Mouse (Mus musculus) hindbrain, embryonic 14.5 days (tissue): ENCODE data around the gene Sbp. TPM values are rescaled to one million over a fixed set of nuclear protein-coding genes. Genes with fewer than 3 reads are reported as not detected.

Source experiments
- ATAC-seq: fragments of 200-750 bp; cut with Nextera tagmentation; 2 replicates; pipeline ENCODE4 v1.8.0; 2017; ENCODE audit warnings: moderate number of reproducible peaks, mild to moderate bottlenecking, moderate TSS enrichment, moderate library complexity; ENCODE audit not compliant: low FRiP score
- DNase-seq: peaks from one replicate; pipeline ENCODE4 v3.0.0-alpha.2; 2015; ENCODE audit warnings: low spot score
- H3K27ac ChIP-seq: fragments of 300-500 bp; sonication (generic); 2 replicates; pipeline ENCODE4 v1.5.1; 2014; ENCODE audit warnings: mild to moderate bottlenecking, moderate library complexity
- H3K27me3 ChIP-seq: fragments of 300-500 bp; sonication (generic); 2 replicates; pipeline ENCODE4 v1.6.1; 2014; ENCODE audit warnings: mild to moderate bottlenecking, low read length, mixed read lengths; ENCODE audit not compliant: control insufficient read depth, insufficient read depth
- H3K36me3 ChIP-seq: fragments of 300-500 bp; sonication (generic); replicated peaks from 2 replicates; pipeline ENCODE4 v1.6.1; 2014; ENCODE audit not compliant: control insufficient read depth, insufficient read depth
- H3K4me1 ChIP-seq: fragments of 300-500 bp; sonication (generic); replicated peaks from 2 replicates; pipeline ENCODE4 v1.6.1; 2014; ENCODE audit warnings: antibody characterized with exemption, low read length, mixed read lengths; ENCODE audit not compliant: control insufficient read depth, insufficient read depth
- H3K4me2 ChIP-seq: fragments of 300-500 bp; sonication (generic); replicated peaks from 2 replicates; pipeline ENCODE4 v1.6.1; 2014; ENCODE audit warnings: mild to moderate bottlenecking, moderate library complexity
- H3K4me3 ChIP-seq: fragments of 300-500 bp; sonication (generic); replicated peaks from 2 replicates; pipeline ENCODE4 v1.5.1; 2014; ENCODE audit warnings: mild to moderate bottlenecking, low read length
- H3K9ac ChIP-seq: fragments of 300-500 bp; sonication (generic); 2 replicates; pipeline ENCODE4 v1.6.1; 2014
- H3K9me3 ChIP-seq: fragments of 300-500 bp; sonication (generic); 2 replicates; pipeline ENCODE4 v1.6.1; 2016; ENCODE audit warnings: low read length; ENCODE audit not compliant: control insufficient read depth
- WGBS: fragments of 180-500 bp; shearing (Covaris S2); extraction: QIAGEN DNeasy Blood & Tissue Kit; methylation state at CpG from one replicate; pipeline ENCODE4 v1.1.7; 2014; 5-methylcytosine and 5-hydroxymethylcytosine counted together
- polyA plus RNA-seq: library from polyadenylated mRNA; unstranded; fragments of >200 nt; fragmentation: Nextera tagmentation; extraction: Ambion mirVana; gene quantifications from 2 replicates; pipeline ENCODE4 v1.2.1, GENCODE M21; 2014

Gene Sbp
- polyA plus RNA-seq, 1 experiment from 2014 or later, result not detected

DNA sequence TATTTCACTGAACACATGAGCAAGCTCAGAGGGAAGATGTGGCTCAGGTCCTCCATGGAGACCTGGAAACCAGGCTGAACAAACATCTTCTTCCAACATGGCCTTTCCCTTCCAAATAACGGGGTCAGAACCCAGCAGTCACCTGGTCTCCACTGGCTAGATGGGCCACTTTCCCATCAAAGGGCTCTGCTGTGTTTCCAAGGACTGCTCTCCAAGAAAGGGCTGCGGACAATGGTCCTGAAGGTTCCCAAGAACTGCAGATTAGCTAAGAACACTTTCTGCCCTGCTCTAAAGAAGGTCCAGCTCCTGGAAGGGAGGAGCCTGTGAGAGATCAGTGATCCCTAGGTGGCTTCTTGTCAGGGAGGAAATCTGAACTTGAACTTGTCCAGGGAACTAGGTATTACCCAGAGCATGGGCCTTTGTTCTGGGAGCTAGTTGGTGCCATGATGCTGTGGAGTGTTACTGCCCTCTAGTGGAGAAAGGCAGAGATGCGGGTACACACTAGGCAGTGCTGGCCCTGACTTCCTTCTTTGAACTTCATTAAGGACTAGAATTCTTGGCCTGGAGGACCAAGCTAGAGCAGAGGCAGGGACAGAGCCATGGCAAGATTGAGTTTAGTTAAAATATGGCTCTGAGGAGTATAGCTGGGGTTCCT lies 18.7 kb downstream of the Sbp start:
- no peaks in the 10 kb centered on the region for H3K9me3 ChIP-seq

DNA sequence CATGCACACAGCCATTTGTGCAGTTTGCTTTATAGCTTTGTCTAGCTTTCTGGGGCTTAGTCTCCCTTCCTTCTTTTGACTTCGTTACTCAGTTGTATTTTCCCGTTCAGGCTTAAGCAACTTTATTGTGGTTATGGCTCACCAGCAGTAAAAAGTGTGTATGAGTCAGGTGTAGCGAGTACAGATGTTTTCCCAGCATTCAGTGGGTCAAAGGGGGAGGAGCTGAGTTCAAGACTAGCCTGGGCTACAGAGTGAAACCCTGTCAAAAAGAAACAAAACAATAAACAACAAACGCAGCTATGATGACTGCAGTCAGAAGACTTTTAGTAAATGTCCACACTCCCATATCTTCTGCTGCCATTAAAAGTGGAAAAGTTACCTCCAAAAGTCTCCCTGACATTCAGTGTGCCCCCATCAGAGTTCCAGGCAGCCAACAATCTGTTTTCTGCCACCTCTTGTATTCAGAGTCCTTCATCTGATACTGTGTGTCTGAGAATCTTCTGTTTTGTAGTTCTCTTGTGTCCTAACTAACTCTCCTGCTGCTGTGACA lies 20.2 kb downstream of the Sbp start:
- Histone ChIP-seq H3K27ac (no peak overlapping the region), H3K4me3 (no peak overlapping the region), H3K4me1 (no peaks in the 10 kb centered on the region), H3K36me3 (no peaks in the 10 kb centered on the region), H3K9me3 (no peaks in the 10 kb centered on the region), H3K4me2 (no peak overlapping the region), H3K27me3 (no peaks in the 10 kb centered on the region), H3K9ac (no peak overlapping the region)
- ATAC-seq, result no peak
- DNase-seq, result no peak
- WGBS, result 63% methylated on average over 4 of the region's 4 CpGs

More for the DNA sequence above, 18.7 kb downstream of the Sbp start:
- 38% methylated on average over 3 of the region's 3 CpGs for WGBS
- no peak overlapping the region for H3K4me2 ChIP-seq
- ATAC-seq, result peak; percentile 94
- no peak overlapping the region for H3K9ac ChIP-seq
- no peak overlapping the region for H3K27ac ChIP-seq
- no peaks in the 10 kb centered on the region for H3K36me3 ChIP-seq
- no peak overlapping the region for H3K4me3 ChIP-seq
- peak; percentile 91 for DNase-seq
- no peaks in the 10 kb centered on the region for H3K27me3 ChIP-seq
- H3K4me1 ChIP-seq, result no peaks in the 10 kb centered on the region

DNA sequence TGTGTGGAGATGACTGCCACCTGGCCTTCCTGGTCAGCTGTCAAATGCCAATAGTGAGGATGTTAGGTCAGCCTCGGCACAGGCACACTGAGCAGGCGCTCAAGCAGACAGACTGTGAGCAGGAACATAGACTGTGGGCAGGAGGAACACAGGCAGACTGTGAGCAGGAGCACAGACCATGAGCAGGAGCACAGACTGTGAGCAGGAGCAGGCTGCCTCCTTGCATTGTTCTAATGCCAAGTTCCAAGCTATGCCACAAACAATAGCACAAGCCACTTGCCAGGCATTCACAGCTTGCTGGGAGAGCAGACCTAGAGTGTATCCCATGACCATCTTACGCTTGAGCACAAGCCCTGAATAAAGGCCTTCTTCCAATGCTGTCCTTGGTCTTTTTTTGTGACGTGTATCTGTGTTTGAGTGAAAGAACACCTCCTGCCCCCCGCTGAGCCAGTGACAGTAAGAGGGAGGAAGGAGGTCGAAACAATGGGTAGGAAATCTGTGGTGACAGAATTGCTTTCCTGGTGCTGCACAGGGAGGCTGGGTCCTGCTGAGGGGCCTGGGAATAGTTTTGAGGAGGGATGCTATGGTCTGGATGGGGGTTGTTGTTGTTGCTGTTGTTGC lies 24.4 kb downstream of the Sbp start:
- whole genome bisulfite sequencing, result 22% methylated on average over 6 of the region's 6 CpGs
- H3K9me3 ChIP-seq, result no peaks in the 10 kb centered on the region
- ATAC-seq, result no peak

DNA sequence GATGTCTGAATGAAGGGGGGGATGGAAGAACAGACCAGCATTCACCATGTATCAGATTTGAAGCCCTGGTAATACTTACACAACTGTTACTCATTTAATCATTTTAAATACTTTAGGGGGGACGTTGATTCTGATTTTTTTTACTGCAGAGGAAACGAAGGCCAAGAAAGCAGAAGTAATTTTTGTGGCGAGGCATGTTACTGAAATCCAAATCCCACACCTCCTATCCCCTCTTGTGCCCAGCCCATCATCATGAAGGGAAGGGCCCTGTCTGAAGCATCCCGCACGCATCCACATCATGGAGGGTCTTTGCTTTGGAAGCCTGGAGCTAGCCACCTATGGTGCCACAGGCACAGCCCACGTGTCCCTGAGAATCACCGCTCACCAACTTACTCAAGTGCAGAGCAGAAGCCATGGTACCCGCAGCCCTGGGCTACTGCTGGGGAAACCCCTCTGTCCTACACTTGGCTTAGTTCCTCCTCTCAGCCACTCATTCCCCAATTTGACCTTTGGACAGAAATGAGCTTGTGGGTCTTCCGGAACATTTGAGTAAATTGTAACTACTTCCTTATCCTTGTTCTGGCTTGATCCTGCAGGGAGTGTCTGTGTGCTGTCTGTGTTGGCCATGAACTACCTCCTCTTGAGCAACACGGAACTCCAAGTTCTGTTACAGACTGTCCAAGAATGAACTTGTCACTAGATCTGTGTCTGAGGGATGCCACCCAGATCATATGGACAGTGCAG lies 25.4 kb downstream of the Sbp start:
- Histone ChIP-seq H3K4me3 (no peak overlapping the region), H3K27ac (no peak overlapping the region), H3K9ac (no peak overlapping the region), H3K36me3 (no peaks in the 10 kb centered on the region), H3K4me1 (no peaks in the 10 kb centered on the region), H3K4me2 (no peak overlapping the region), H3K9me3 (no peaks in the 10 kb centered on the region), H3K27me3 (no peaks in the 10 kb centered on the region)
- ATAC-seq (no peak), DNase-seq (no peak)
- WGBS, result 87% methylated on average over 10 of the region's 10 CpGs

More for the DNA sequence above, 24.4 kb downstream of the Sbp start:
- Histone ChIP-seq H3K27ac (no peak overlapping the region), H3K4me2 (no peak overlapping the region), H3K27me3 (no peaks in the 10 kb centered on the region), H3K4me3 (no peak overlapping the region), H3K4me1 (no peaks in the 10 kb centered on the region), H3K9ac (no peak overlapping the region), H3K36me3 (no peaks in the 10 kb centered on the region)
- no peak for DNase-seq

DNA sequence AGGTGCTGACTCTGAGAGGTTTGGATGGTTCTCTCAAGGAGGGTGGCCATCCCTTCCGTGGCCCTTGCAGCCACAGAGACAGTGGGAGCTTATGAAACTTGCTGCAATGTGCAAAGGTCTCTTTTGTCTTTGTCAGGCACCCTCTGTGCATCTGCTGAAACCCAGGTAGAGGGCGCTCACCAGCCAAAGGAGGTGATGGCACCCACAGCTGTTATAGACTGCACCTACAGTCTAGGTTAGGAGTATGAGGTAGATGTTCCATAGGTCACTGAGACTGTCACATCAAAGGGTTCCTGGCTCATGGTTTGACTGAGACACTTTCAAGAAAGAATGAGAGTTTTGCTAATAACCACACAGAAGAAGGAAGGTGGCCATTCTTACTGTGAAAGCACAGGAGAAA lies 27.3 kb downstream of the Sbp start:
- H3K4me2 ChIP-seq, result no peak overlapping the region
- H3K9me3 ChIP-seq, result no peaks in the 10 kb centered on the region
- no peak overlapping the region for H3K9ac ChIP-seq
- no peaks in the 10 kb centered on the region for H3K27me3 ChIP-seq
- no peaks in the 10 kb centered on the region for H3K36me3 ChIP-seq
- no peak overlapping the region for H3K27ac ChIP-seq
- no peak overlapping the region for H3K4me3 ChIP-seq
- DNase-seq (no peak), ATAC-seq (no peak)
- no peaks in the 10 kb centered on the region for H3K4me1 ChIP-seq
- WGBS, result 59% methylated on average over 2 of the region's 2 CpGs

DNA sequence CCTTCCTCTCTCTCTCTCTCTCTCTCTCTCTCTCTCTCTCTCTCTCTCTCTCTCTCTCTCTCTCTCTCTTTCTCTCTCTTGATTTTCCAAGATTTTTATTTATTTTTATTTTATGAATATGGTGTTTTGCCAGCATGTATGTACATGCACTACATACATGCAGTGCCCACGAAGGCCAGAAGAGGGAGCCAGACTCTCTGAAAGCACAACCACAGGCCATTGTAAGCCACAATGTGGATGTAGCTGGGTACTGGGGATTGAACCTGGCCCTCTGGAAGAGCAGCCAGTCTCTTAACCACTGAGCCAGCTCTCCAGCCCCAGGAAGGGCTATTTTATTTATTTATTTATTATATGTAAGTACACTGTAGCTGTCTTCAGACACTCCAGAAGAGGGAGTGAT lies 27.8 kb downstream of the Sbp start:
- DNase-seq (peak; percentile 76), ATAC-seq (no peak)
- Histone ChIP-seq H3K27ac (no peak overlapping the region), H3K4me3 (no peak overlapping the region), H3K4me2 (no peak overlapping the region), H3K4me1 (no peaks in the 10 kb centered on the region), H3K27me3 (no peaks in the 10 kb centered on the region), H3K9me3 (no peaks in the 10 kb centered on the region), H3K36me3 (no peaks in the 10 kb centered on the region), H3K9ac (no peak overlapping the region)
- 0% methylated on average over 1 of the region's 1 CpGs for WGBS

DNA sequence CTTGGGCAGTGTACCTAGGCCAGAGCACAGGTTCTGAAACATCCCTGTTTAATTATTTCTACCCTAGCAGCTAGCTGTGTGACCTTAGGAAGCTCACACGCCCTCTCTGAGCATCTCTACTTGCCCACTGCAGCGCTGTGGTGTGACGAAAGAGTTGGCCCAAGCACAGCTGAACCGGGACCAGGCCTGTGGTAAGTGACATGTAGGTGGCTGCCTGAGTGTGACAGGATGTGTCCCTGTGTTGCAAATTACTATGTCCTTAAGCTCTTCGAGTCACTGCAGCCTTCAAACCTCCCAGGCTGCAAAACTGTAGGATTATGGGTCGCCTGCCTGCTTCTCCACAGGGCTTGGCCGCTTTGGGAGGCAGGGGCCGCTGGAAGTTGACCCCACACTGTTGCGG lies 29.8 kb downstream of the Sbp start:
- WGBS, result 84% methylated on average over 9 of the region's 9 CpGs
- Histone ChIP-seq H3K36me3 (no peaks in the 10 kb centered on the region), H3K9me3 (no peaks in the 10 kb centered on the region), H3K27ac (no peak overlapping the region), H3K9ac (no peak overlapping the region), H3K27me3 (no peaks in the 10 kb centered on the region), H3K4me2 (no peak overlapping the region), H3K4me1 (no peaks in the 10 kb centered on the region), H3K4me3 (no peak overlapping the region)
- DNase-seq, result no peak
- no peak for ATAC-seq

DNA sequence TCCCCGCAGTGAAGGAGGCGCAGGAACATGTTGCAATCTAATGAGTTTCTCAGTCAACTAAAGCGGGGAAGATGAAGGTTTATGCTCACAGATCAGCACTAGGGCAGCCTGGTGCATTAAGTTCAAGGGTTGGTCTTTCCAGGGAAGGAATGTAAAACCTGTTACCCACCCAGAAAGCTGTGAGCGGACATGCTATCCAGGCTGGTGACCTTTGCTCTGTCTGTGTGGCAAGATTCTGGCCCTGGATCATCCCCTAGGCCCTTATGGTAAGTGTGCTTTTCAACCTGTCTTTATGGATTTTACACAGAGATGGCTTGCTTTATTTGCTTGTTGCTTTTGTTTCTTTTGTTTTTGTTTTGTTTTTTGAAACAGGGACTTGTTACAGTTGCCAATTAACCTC lies 35.2 kb downstream of the Sbp start:
- Histone ChIP-seq H3K27me3 (no peaks in the 10 kb centered on the region), H3K4me3 (no peak overlapping the region), H3K36me3 (no peaks in the 10 kb centered on the region), H3K27ac (no peak overlapping the region), H3K9me3 (no peaks in the 10 kb centered on the region), H3K9ac (no peak overlapping the region), H3K4me1 (no peaks in the 10 kb centered on the region), H3K4me2 (no peak overlapping the region)
- ATAC-seq, result no peak
- no peak for DNase-seq
- WGBS, result 81% methylated on average over 4 of the region's 4 CpGs

DNA sequence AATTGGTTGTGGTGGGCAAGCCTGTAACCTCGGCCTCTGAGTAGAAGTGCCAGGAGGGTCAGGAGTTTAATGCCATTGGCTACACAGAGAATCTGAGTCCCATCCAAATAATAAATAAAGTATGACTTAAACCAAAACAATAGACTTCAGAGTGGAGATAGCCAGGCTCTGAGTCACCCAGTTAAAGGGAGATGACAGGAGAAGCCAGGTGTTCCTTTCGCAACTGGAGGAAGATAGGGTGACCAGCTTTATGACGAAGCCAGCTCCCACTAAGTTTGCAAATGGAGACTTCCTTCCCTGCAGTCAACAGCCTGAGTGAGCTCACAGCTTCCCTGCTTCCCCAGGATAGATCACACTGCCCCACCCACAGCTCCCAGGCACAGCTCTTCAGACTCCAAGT lies 38.0 kb downstream of the Sbp start:
- Histone ChIP-seq H3K4me3 (no peak overlapping the region), H3K27ac (no peak overlapping the region), H3K4me2 (no peak overlapping the region), H3K27me3 (no peaks in the 10 kb centered on the region), H3K9ac (no peak overlapping the region), H3K4me1 (no peaks in the 10 kb centered on the region), H3K36me3 (no peaks in the 10 kb centered on the region), H3K9me3 (no peaks in the 10 kb centered on the region)
- DNase-seq (no peak), ATAC-seq (no peak)
- 64% methylated on average over 3 of the region's 3 CpGs for WGBS
